ENCODE assay signal across 17 mouse cellular contexts in genomic region chr13:51352874-51353273, GRCm38 (mm10).
"Had no signal": no experiment of that assay in that cellular context is flagged by ENCODE, and none has a peak within 500 bp of the region (broad histone marks: within the 10 kb centered on the region; RNA-seq: fewer than 3 reads in every experiment).

No protein-coding gene starts in this region.

- DNase-seq: retina, postnatal 1 day; right cerebral cortex, adult 18-20 months; right cerebral cortex, postnatal 14 days; right cerebral cortex, postnatal 25 days; right cerebral cortex, postnatal 4 days; spleen, adult 18-20 months; thymus, adult 18-20 months; thymus, adult 2 months; thymus, postnatal 14 days; thymus, postnatal 25 days; thymus, postnatal 36 days; thymus, postnatal 4 days had no signal

- H3K9me3 ChIP-seq: neural tube, embryonic 12.5 days; neural tube, embryonic 13.5 days; neural tube, embryonic 15.5 days; stomach, embryonic 15.5 days had no signal

- H3K4me1 ChIP-seq: neural tube, embryonic 12.5 days; neural tube, embryonic 13.5 days; neural tube, embryonic 15.5 days; stomach, embryonic 15.5 days had no signal

- H3K9ac ChIP-seq: neural tube, embryonic 12.5 days; neural tube, embryonic 13.5 days; neural tube, embryonic 15.5 days; stomach, embryonic 15.5 days had no signal

- H3K27me3 ChIP-seq: neural tube, embryonic 12.5 days; neural tube, embryonic 13.5 days; neural tube, embryonic 15.5 days; stomach, embryonic 15.5 days had no signal

- H3K27ac ChIP-seq: neural tube, embryonic 12.5 days; neural tube, embryonic 13.5 days; neural tube, embryonic 15.5 days; stomach, embryonic 15.5 days; stomach, postnatal 0 days had no signal

- H3K4me3 ChIP-seq: neural tube, embryonic 12.5 days; neural tube, embryonic 13.5 days; neural tube, embryonic 15.5 days; stomach, embryonic 15.5 days had no signal

- H3K36me3 ChIP-seq: neural tube, embryonic 12.5 days; neural tube, embryonic 13.5 days; neural tube, embryonic 15.5 days; stomach, embryonic 15.5 days had no signal

- H3K4me2 ChIP-seq: neural tube, embryonic 12.5 days; neural tube, embryonic 13.5 days; neural tube, embryonic 15.5 days; stomach, embryonic 15.5 days had no signal
